Mouse (Mus musculus): ENCODE data around the gene Kdsr. TPM values are rescaled to one million over a fixed set of nuclear protein-coding genes. Genes with fewer than 3 reads are reported as not detected.

The Kdsr gene
- total and polyA plus RNA-seq, 3 experiments = 3.3 to 6.3 (median 4.7) TPM

DNA sequence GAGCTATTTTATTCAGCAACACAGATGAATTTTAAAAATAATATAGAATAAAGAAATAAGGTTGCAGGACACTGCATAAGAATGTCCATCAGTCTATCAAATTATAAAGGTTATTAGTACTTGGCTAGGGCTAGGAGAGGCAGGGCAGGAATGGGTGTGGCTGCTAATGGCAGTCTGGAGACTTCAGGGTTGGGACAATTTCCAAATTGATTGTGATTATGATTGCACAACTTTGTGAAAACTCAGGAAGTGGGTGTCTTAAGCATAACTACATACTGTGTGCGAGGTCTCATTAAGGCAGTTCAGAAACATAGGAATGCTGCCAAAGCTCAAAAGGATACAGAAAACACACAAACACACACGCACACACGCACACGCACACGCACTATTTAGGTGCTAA, 7.5 kb downstream of the Kdsr start:
- in situ Hi-C loops (cut with MboI; ENCODE audit: low pct_ligation_motif_present, low pct_unique_long_range_greater_than_20kb, low sequenced_read_pairs) = no loop called here
- no peak for TF ChIP-seq BHLHE40 (IDR thresholded peaks at IDR 0.05; ENCODE audit: low read depth, low read length)
- no peak for TF ChIP-seq ZMIZ1 (IDR thresholded peaks at IDR 0.05; ENCODE audit: low read depth, low read length)
- TF ChIP-seq GABPA (IDR thresholded peaks at IDR 0.05; ENCODE audit: insufficient replicate concordance, low read depth, low read length) = no peak
- no peak for TF ChIP-seq ETS1 (conservative IDR thresholded peaks at IDR 0.05; ENCODE audit: low read depth, low read length)
- no peak for TF ChIP-seq CHD1 (IDR thresholded peaks at IDR 0.05; ENCODE audit: low read depth, low read length)
- no peak for TF ChIP-seq CHD2 (IDR thresholded peaks at IDR 0.05; ENCODE audit: low read length)
- TF ChIP-seq HCFC1 (IDR thresholded peaks at IDR 0.05; ENCODE audit: low read depth, low read length) = no peak

DNA sequence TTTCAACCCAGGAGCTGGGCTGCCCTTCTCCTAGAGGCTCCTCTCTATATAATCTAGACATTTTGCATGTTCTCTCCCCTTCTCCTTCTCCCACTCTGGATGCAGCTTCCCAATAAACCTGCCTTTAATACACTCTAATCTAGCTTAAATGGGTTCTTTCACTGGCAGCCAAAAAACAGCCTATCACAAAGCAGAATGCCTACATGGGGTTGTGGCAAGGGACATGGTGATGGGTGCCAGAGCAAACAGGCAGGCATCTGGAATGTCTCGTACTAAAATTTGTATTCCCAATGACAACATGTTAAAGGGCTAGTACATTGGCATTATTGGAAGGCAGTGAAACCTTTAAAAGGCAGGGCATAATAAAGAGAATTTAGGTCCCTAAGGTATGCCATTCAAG, 8.9 kb downstream of the Kdsr start:
- no peak for DNase-seq (ENCODE audit: extremely low read depth)
- Histone ChIP-seq H3K27ac (ENCODE audit: insufficient read depth, low read depth) (no peak overlapping the region), H3K36me3 (replicated peaks in 1 of 2; ENCODE audit: control insufficient read depth in 1 of 2, insufficient read depth in 1 of 2, low read length in 1 of 2) (peaks cover 17 to 76% of the 10 kb centered on the region in 2 experiments), H3K9ac (ENCODE audit: insufficient read depth, low read depth) (no peak overlapping the region), H3K4me2 (ENCODE audit: insufficient read depth, low read depth, poor library complexity, severe bottlenecking) (no peak overlapping the region), H3K4me3 (replicated peaks in 1 of 3; ENCODE audit: low read depth in 2 of 3, low read length in 2 of 3, poor library complexity in 1 of 3) (no peak overlapping the region), H3K4me1 (ENCODE audit: control insufficient read depth in 1 of 2, insufficient read depth in 2 of 2) (peaks cover 0 to 4% of the 10 kb centered on the region in 2 experiments; a peak in 2 of 4 replicates), H3K9me3 (replicated peaks; ENCODE audit: low read length) (no peaks in the 10 kb centered on the region), H3K27me3 (replicated peaks) (no peaks in the 10 kb centered on the region), H3K79me2 (replicated peaks; ENCODE audit: control insufficient read depth, extremely low read depth, insufficient read depth, poor library complexity, severe bottlenecking) (no peaks in the 10 kb centered on the region; the same call in 1 of the 2 replicates)
- no peak for TF ChIP-seq HCFC1 (IDR thresholded peaks at IDR 0.05; ENCODE audit: low read depth, low read length)
- TF ChIP-seq USF2 (conservative IDR thresholded peaks at IDR 0.05; ENCODE audit: low read depth, low read length) = no peak
- no peak for TF ChIP-seq POLR2AphosphoS2 (IDR thresholded peaks at IDR 0.05; ENCODE audit: low read depth, low read length)
- TF ChIP-seq CHD1 (IDR thresholded peaks at IDR 0.05; ENCODE audit: low read depth, low read length) = no peak
- no peak for TF ChIP-seq JUN (IDR thresholded peaks at IDR 0.05; ENCODE audit: insufficient read depth, low read depth, low read length)
- no peak for TF ChIP-seq NELFE (IDR thresholded peaks at IDR 0.05; ENCODE audit: low read depth, low read length)
- no peak for TF ChIP-seq CHD2 (IDR thresholded peaks at IDR 0.05; ENCODE audit: low read length)
- TF ChIP-seq SIN3A (IDR thresholded peaks at IDR 0.05; ENCODE audit: low read length) = no peak
- no peak for TF ChIP-seq ZNF384 (IDR thresholded peaks at IDR 0.05; ENCODE audit: low read depth, low read length)
- no peak for TF ChIP-seq IRF4 (IDR thresholded peaks at IDR 0.05; ENCODE audit: low read depth, low read length)
- TF ChIP-seq MYC (IDR thresholded peaks at IDR 0.05; ENCODE audit: low read depth, low read length) = no peak
- dilution Hi-C loops (cut with MboI; ENCODE audit: extremely low pct_ligation_motif_present, extremely low pct_unique_long_range_greater_than_20kb, low sequenced_read_pairs) (no loop called here), in situ Hi-C loops (cut with MboI; ENCODE audit: low pct_ligation_motif_present, low pct_unique_long_range_greater_than_20kb, low sequenced_read_pairs) (no loop called here)

More for the DNA sequence above, 7.5 kb downstream of the Kdsr start:
- H3K9ac ChIP-seq (ENCODE audit: insufficient read depth, low read depth) = no peak overlapping the region
- H3K4me1 ChIP-seq (ENCODE audit: control insufficient read depth in 1 of 2, insufficient read depth in 2 of 2) = peaks cover 0 to 1% of the 10 kb centered on the region in 2 experiments; a peak in 1 of 4 replicates
- no peak overlapping the region for H3K4me2 ChIP-seq (ENCODE audit: insufficient read depth, low read depth, poor library complexity, severe bottlenecking)
- H3K9me3 ChIP-seq (replicated peaks; ENCODE audit: low read length) = no peaks in the 10 kb centered on the region
- no peak overlapping the region for H3K4me3 ChIP-seq (replicated peaks in 1 of 3; ENCODE audit: low read depth in 2 of 3, low read length in 2 of 3, poor library complexity in 1 of 3)
- dilution Hi-C loops (cut with MboI; ENCODE audit: extremely low pct_ligation_motif_present, extremely low pct_unique_long_range_greater_than_20kb, low sequenced_read_pairs) = no loop called here
- H3K27me3 ChIP-seq (replicated peaks) = no peaks in the 10 kb centered on the region
- no peak for DNase-seq (ENCODE audit: extremely low read depth)
- H3K27ac ChIP-seq (ENCODE audit: insufficient read depth, low read depth) = no peak overlapping the region
- peaks cover 8 to 69% of the 10 kb centered on the region in 2 experiments for H3K36me3 ChIP-seq (replicated peaks in 1 of 2; ENCODE audit: control insufficient read depth in 1 of 2, insufficient read depth in 1 of 2, low read length in 1 of 2)
- H3K79me2 ChIP-seq (replicated peaks; ENCODE audit: control insufficient read depth, extremely low read depth, insufficient read depth, poor library complexity, severe bottlenecking) = no peaks in the 10 kb centered on the region; the same call in 1 of the 2 replicates

Data from CH12.LX (cell line).